Mouse (Mus musculus): Measurements from ENCODE around the gene Nr1h2. TPM values are rescaled to one million over a fixed set of nuclear protein-coding genes. Genes with fewer than 3 reads are reported as not detected.
A peak's percentile ranks its signal among the peaks of the same experiment; 100 is the strongest.

The Nr1h2 gene
- total and polyA plus RNA-seq, 3 experiments, result 13.9 to 50.0 (median 43.8) TPM

DNA sequence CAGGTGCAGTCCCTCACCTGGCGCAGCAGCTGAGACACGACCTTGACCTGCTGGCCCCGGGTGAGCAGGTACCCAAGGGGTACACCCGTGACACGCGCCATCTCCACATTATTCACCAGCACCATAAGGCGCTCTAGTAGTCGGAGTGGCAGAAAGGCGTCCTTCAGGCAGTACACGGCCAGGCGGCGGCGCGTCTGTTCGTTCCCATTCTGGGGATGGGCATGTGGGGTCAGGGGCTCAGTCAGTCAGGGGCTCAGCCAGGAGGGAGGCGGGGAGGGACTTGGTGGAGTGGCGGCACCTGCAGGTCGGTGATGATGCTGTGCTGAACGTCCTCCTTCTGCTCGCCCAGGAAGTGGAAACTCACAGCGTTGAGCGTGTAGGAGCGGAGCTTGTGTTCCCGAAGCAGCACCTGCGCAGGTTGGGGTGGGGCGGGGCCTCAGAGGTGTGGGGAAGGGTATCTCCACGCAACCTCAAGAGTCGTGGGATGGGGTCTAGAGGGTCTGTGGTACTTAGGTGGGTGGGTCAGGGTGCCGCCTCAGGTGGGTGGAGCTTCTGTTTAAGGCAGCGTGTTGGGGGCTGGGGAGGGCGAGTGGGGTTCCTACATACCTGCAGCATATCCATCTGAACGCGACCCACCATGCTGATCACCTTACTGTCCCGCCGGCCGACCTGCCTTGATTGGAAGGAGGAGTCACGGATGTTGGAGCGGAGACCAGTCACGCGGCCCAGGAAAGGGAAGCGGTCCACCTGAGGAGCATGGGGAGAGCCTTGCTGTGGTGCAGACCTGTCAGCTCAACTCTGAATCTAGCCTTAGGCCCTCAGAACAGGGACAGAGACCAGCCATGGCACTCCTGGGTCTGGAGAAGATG lies 14.8 kb downstream of the Nr1h2 start:
- no peak overlapping the region for H3K4me3 ChIP-seq (replicated peaks in 1 of 3; ENCODE audit: low read depth in 2 of 3, low read length in 2 of 3, poor library complexity in 1 of 3)
- H3K4me1 ChIP-seq (ENCODE audit: control insufficient read depth in 1 of 2, insufficient read depth in 2 of 2), result peaks cover 36 to 62% of the 10 kb centered on the region in 2 experiments
- H3K27ac ChIP-seq (ENCODE audit: insufficient read depth, low read depth), result no peak overlapping the region
- H3K27me3 ChIP-seq (replicated peaks), result no peaks in the 10 kb centered on the region
- TF ChIP-seq E2F4 (IDR thresholded peaks at IDR 0.05; ENCODE audit: insufficient replicate concordance, low read depth, low read length), result no peak
- TF ChIP-seq ZMIZ1 (IDR thresholded peaks at IDR 0.05; ENCODE audit: low read depth, low read length), result no peak
- TF ChIP-seq RCOR1 (conservative IDR thresholded peaks at IDR 0.05; ENCODE audit: low read depth, low read length), result no peak
- no peak for TF ChIP-seq IRF4 (IDR thresholded peaks at IDR 0.05; ENCODE audit: low read depth, low read length)
- TF ChIP-seq NRF1 (IDR thresholded peaks at IDR 0.05; ENCODE audit: low read depth, low read length), result no peak
- TF ChIP-seq ZNF384 (IDR thresholded peaks at IDR 0.05; ENCODE audit: low read depth, low read length), result no peak
- no peak for TF ChIP-seq CTCF (conservative IDR thresholded peaks at IDR 0.05 in 1 of 2, IDR thresholded peaks at IDR 0.05 in 1 of 2; ENCODE audit: low read depth in 2 of 2, low read length in 2 of 2)
- TF ChIP-seq MAZ (IDR thresholded peaks at IDR 0.05; ENCODE audit: low read depth, low read length), result no peak
- dilution Hi-C loops (cut with MboI; ENCODE audit: extremely low pct_ligation_motif_present, extremely low pct_unique_long_range_greater_than_20kb, low sequenced_read_pairs), result no loop called here
- DNase-seq (ENCODE audit: extremely low read depth), result no peak
- no peak overlapping the region for H3K9ac ChIP-seq (ENCODE audit: insufficient read depth, low read depth)
- no peaks in the 10 kb centered on the region for H3K79me2 ChIP-seq (replicated peaks; ENCODE audit: control insufficient read depth, extremely low read depth, insufficient read depth, poor library complexity, severe bottlenecking)
- H3K4me2 ChIP-seq (ENCODE audit: insufficient read depth, low read depth, poor library complexity, severe bottlenecking), result no peak overlapping the region
- H3K36me3 ChIP-seq (replicated peaks in 1 of 2; ENCODE audit: control insufficient read depth in 1 of 2, insufficient read depth in 1 of 2, low read length in 1 of 2), result peaks cover 81 to 97% of the 10 kb centered on the region in 2 experiments
- in situ Hi-C loops (cut with MboI; ENCODE audit: low pct_ligation_motif_present, low pct_unique_long_range_greater_than_20kb, low sequenced_read_pairs), result no loop called here
- H3K9me3 ChIP-seq (replicated peaks; ENCODE audit: low read length), result no peaks in the 10 kb centered on the region

DNA sequence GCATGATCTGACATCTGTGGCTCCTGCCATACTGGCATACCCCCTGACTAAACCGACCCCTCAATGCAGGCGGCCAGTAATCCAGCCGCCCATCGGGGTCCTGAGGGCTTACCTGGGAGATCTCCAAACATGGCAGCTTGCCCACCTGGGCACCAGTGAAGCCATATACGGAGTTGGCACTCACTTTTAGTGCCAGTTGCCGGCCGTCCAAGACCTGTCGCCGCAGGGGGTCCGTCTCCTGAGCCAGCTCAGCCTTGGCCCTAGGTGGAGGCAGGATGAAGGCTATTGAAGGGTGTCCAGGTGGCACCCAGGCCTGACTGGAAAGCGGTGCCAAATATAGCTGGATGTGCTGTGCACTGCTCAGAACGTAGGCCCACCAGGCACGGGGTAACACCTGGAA lies 16.3 kb downstream of the Nr1h2 start:
- dilution Hi-C loops (cut with MboI; ENCODE audit: extremely low pct_ligation_motif_present, extremely low pct_unique_long_range_greater_than_20kb, low sequenced_read_pairs) (no loop called here), in situ Hi-C loops (cut with MboI; ENCODE audit: low pct_ligation_motif_present, low pct_unique_long_range_greater_than_20kb, low sequenced_read_pairs) (no loop called here)
- H3K9ac ChIP-seq (ENCODE audit: insufficient read depth, low read depth), result no peak overlapping the region
- no peaks in the 10 kb centered on the region for H3K27me3 ChIP-seq (replicated peaks)
- H3K27ac ChIP-seq (ENCODE audit: insufficient read depth, low read depth), result 0 out of 2 replicates have a peak overlapping the region, but pooled peaks have one; percentile 61
- peaks cover 50 to 64% of the 10 kb centered on the region in 2 experiments for H3K4me1 ChIP-seq (ENCODE audit: control insufficient read depth in 1 of 2, insufficient read depth in 2 of 2)
- TF ChIP-seq POLR2A (IDR thresholded peaks at IDR 0.05; ENCODE audit: low read depth, low read length) (no peak), CTCF (conservative IDR thresholded peaks at IDR 0.05 in 1 of 2, IDR thresholded peaks at IDR 0.05 in 1 of 2; ENCODE audit: low read depth in 2 of 2, low read length in 2 of 2) (no peak), MEF2A (IDR thresholded peaks at IDR 0.05; ENCODE audit: borderline replicate concordance, low read depth, low read length) (no peak), CHD1 (IDR thresholded peaks at IDR 0.05; ENCODE audit: low read depth, low read length) (no peak), TBP (conservative IDR thresholded peaks at IDR 0.05; ENCODE audit: low read depth, low read length) (no peak), ETS1 (conservative IDR thresholded peaks at IDR 0.05; ENCODE audit: low read depth, low read length) (no peak), POLR2AphosphoS2 (IDR thresholded peaks at IDR 0.05; ENCODE audit: low read depth, low read length) (no peak)
- no peak for DNase-seq (ENCODE audit: extremely low read depth)
- no peaks in the 10 kb centered on the region for H3K79me2 ChIP-seq (replicated peaks; ENCODE audit: control insufficient read depth, extremely low read depth, insufficient read depth, poor library complexity, severe bottlenecking)
- H3K4me2 ChIP-seq (ENCODE audit: insufficient read depth, low read depth, poor library complexity, severe bottlenecking), result no peak overlapping the region
- no peaks in the 10 kb centered on the region for H3K9me3 ChIP-seq (replicated peaks; ENCODE audit: low read length)
- peaks cover 72 to 91% of the 10 kb centered on the region in 2 experiments for H3K36me3 ChIP-seq (replicated peaks in 1 of 2; ENCODE audit: control insufficient read depth in 1 of 2, insufficient read depth in 1 of 2, low read length in 1 of 2)
- no peak overlapping the region for H3K4me3 ChIP-seq (replicated peaks in 1 of 3; ENCODE audit: low read depth in 2 of 3, low read length in 2 of 3, poor library complexity in 1 of 3)

All from CH12.LX (cell line).